Mouse (Mus musculus) heart, postnatal 0 days (tissue): ENCODE measurements around the gene Asic2.

ENCODE experiments used
- CTCF ChIP-seq: IDR thresholded peaks from 2 replicates; pipeline ENCODE4 v1.5.1; 2016; ENCODE audit warnings: antibody characterized with exemption, control low read depth, low read depth
- EP300 ChIP-seq: IDR thresholded peaks from 2 replicates; pipeline ENCODE4 v1.6.1; 2016; ENCODE audit warnings: antibody characterized with exemption, low read depth

- TF ChIP-seq CTCF (no peak), EP300 (no peak)
Observed at GRCm38 (mm10) chr11:81414596-81414995, 553.7 kb downstream of the Asic2 start.
